Mouse (Mus musculus) CH12.LX (cell line): ENCODE measurements around the gene Tspyl3. TPM values are rescaled to one million over a fixed set of nuclear protein-coding genes. Genes with fewer than 3 reads are reported as not detected.

Experiments used
- DNase-seq: peaks from one replicate; pipeline ENCODE4 v3.0.0-alpha.2; 2013; ENCODE audit errors: extremely low read depth
- H3K27ac ChIP-seq: 2 replicates; pipeline ENCODE4 v1.5.1; 2012; ENCODE audit warnings: low read depth, mild to moderate bottlenecking, control low read depth, moderate library complexity; ENCODE audit not compliant: insufficient read depth
- H3K27me3 ChIP-seq: replicated peaks from 2 replicates; pipeline ENCODE3; 2012; ENCODE audit warnings: inconsistent platforms
- H3K36me3 ChIP-seq, 2 experiments: replicated peaks in 1 of 2; 2 replicates each; pipeline versions ENCODE3 to v1.6.1; 2012; ENCODE audit warnings: inconsistent platforms in 1 of 2, low read length in 1 of 2, mild to moderate bottlenecking in 1 of 2, mixed read lengths in 1 of 2, moderate library complexity in 1 of 2; ENCODE audit not compliant: control insufficient read depth in 1 of 2, insufficient read depth in 1 of 2
- H3K4me1 ChIP-seq, 2 experiments: 2 replicates each; pipeline ENCODE4 v1.6.1; 2012; ENCODE audit warnings: inconsistent platforms in 1 of 2, moderate library complexity in 1 of 2; ENCODE audit not compliant: insufficient read depth in 2 of 2, control insufficient read depth in 1 of 2
- H3K4me2 ChIP-seq: 2 replicates; pipeline ENCODE4 v1.6.1; 2012; ENCODE audit warnings: low read depth, mild to moderate bottlenecking, control low read depth; ENCODE audit not compliant: poor library complexity, insufficient read depth, severe bottlenecking
- H3K4me3 ChIP-seq, 3 experiments: fragments of 150-350 bp in 1 of 3; sonication (generic) in 1 of 3; replicated peaks in 1 of 3; 2 replicates each; pipeline versions ENCODE3 to v1.5.1; 2011 to 2012; ENCODE audit warnings: low read depth in 2 of 3, low read length in 2 of 3, mild to moderate bottlenecking in 2 of 3, moderate library complexity in 2 of 3, control low read depth in 1 of 3, improper control_type of control experiment in 1 of 3, inconsistent platforms in 1 of 3, mixed read lengths in 1 of 3; ENCODE audit not compliant: poor library complexity in 1 of 3
- H3K79me2 ChIP-seq: replicated peaks from 2 replicates; pipeline ENCODE4 v1.6.1; 2012; ENCODE audit warnings: mild to moderate bottlenecking, moderate library complexity; ENCODE audit not compliant: control insufficient read depth, poor library complexity, insufficient read depth, severe bottlenecking; ENCODE audit errors: extremely low read depth
- H3K9ac ChIP-seq: 2 replicates; pipeline ENCODE4 v1.6.1; 2012; ENCODE audit warnings: low read depth, mild to moderate bottlenecking, control low read depth, moderate library complexity; ENCODE audit not compliant: insufficient read depth
- H3K9me3 ChIP-seq: replicated peaks from 2 replicates; pipeline ENCODE3; 2012; ENCODE audit warnings: low read length, inconsistent platforms, mixed read lengths
- BHLHE40 ChIP-seq: IDR thresholded peaks from 2 replicates; pipeline ENCODE4 v1.6.1; 2011; ENCODE audit warnings: mild to moderate bottlenecking, low read depth, low read length, improper control_type of control experiment
- CHD1 ChIP-seq: IDR thresholded peaks from 2 replicates; pipeline ENCODE4 v1.6.1; 2012; ENCODE audit warnings: low read depth, low read length, improper control_type of control experiment, inconsistent platforms
- CHD2 ChIP-seq: IDR thresholded peaks from 2 replicates; pipeline ENCODE4 v1.6.1; 2011; ENCODE audit warnings: low read length, improper control_type of control experiment
- ELF1 ChIP-seq: IDR thresholded peaks from 2 replicates; pipeline ENCODE4 v1.6.1; 2014; ENCODE audit warnings: low read depth, mild to moderate bottlenecking, inconsistent platforms, low read length, improper control_type of control experiment
- EP300 ChIP-seq: IDR thresholded peaks from 2 replicates; pipeline ENCODE4 v1.6.1; 2011; ENCODE audit warnings: low read length, improper control_type of control experiment
- ETS1 ChIP-seq: conservative IDR thresholded peaks from 2 replicates; pipeline ENCODE4 v1.6.1; 2012; ENCODE audit warnings: low read depth, mild to moderate bottlenecking, inconsistent platforms, low read length, improper control_type of control experiment, moderate library complexity
- GABPA ChIP-seq: IDR thresholded peaks from 2 replicates; pipeline ENCODE4 v1.6.1; 2012; ENCODE audit warnings: low read depth, low read length, improper control_type of control experiment, inconsistent platforms; ENCODE audit not compliant: insufficient replicate concordance
- HCFC1 ChIP-seq: IDR thresholded peaks from 2 replicates; pipeline ENCODE4 v1.6.1; 2012; ENCODE audit warnings: low read depth, mild to moderate bottlenecking, inconsistent platforms, low read length, improper control_type of control experiment
- IRF4 ChIP-seq: IDR thresholded peaks from 2 replicates; pipeline ENCODE4 v1.6.1; 2014; ENCODE audit warnings: low read depth, mild to moderate bottlenecking, inconsistent platforms, low read length, improper control_type of control experiment
- JUN ChIP-seq: IDR thresholded peaks from 2 replicates; pipeline ENCODE4 v1.6.1; 2011; ENCODE audit warnings: low read depth, mild to moderate bottlenecking, low read length, improper control_type of control experiment, moderate library complexity; ENCODE audit not compliant: insufficient read depth
- JUND ChIP-seq: conservative IDR thresholded peaks from 2 replicates; pipeline ENCODE4 v1.6.1; 2011; ENCODE audit warnings: low read depth, low read length, improper control_type of control experiment
- MAFK ChIP-seq: IDR thresholded peaks from 2 replicates; pipeline ENCODE4 v1.6.1; 2011; ENCODE audit warnings: low read length, improper control_type of control experiment; ENCODE audit not compliant: insufficient replicate concordance
- MAX ChIP-seq: IDR thresholded peaks from 2 replicates; pipeline ENCODE4 v1.6.1; 2011; ENCODE audit warnings: low read length, improper control_type of control experiment
- MAZ ChIP-seq: IDR thresholded peaks from 2 replicates; pipeline ENCODE4 v1.6.1; 2012; ENCODE audit warnings: low read depth, mild to moderate bottlenecking, inconsistent platforms, low read length, improper control_type of control experiment, moderate library complexity
- MEF2A ChIP-seq: IDR thresholded peaks from 2 replicates; pipeline ENCODE4 v1.6.1; 2014; ENCODE audit warnings: low read depth, mild to moderate bottlenecking, inconsistent platforms, low read length, improper control_type of control experiment, borderline replicate concordance
- MXI1 ChIP-seq: IDR thresholded peaks from 2 replicates; pipeline ENCODE4 v1.6.1; 2011; ENCODE audit warnings: mild to moderate bottlenecking, low read depth, low read length, improper control_type of control experiment
- MYC ChIP-seq: IDR thresholded peaks from 2 replicates; pipeline ENCODE4 v1.6.1; 2011; ENCODE audit warnings: low read depth, mild to moderate bottlenecking, improper control_type of control experiment, low read length
- NRF1 ChIP-seq: IDR thresholded peaks from 2 replicates; pipeline ENCODE4 v1.6.1; 2014; ENCODE audit warnings: low read depth, mild to moderate bottlenecking, inconsistent platforms, low read length, improper control_type of control experiment, moderate library complexity
- POLR2AphosphoS2 ChIP-seq: IDR thresholded peaks from 2 replicates; pipeline ENCODE4 v1.6.1; 2011; ENCODE audit warnings: low read depth, low read length, improper control_type of control experiment
- RAD21 ChIP-seq: IDR thresholded peaks from 2 replicates; pipeline ENCODE4 v1.6.1; 2011; ENCODE audit warnings: low read depth, mild to moderate bottlenecking, low read length, improper control_type of control experiment, moderate library complexity
- RCOR1 ChIP-seq: conservative IDR thresholded peaks from 2 replicates; pipeline ENCODE4 v1.6.1; 2012; ENCODE audit warnings: low read depth, mild to moderate bottlenecking, inconsistent platforms, low read length, improper control_type of control experiment
- SIN3A ChIP-seq: IDR thresholded peaks from 2 replicates; pipeline ENCODE4 v1.6.1; 2012; ENCODE audit warnings: low read length, improper control_type of control experiment, inconsistent platforms
- SMC3 ChIP-seq: IDR thresholded peaks from 2 replicates; pipeline ENCODE4 v1.6.1; 2011; ENCODE audit warnings: low read depth, low read length, improper control_type of control experiment
- TBP ChIP-seq: conservative IDR thresholded peaks from 2 replicates; pipeline ENCODE4 v1.6.1; 2011; ENCODE audit warnings: low read depth, low read length, improper control_type of control experiment
- TCF12 ChIP-seq: IDR thresholded peaks from 2 replicates; pipeline ENCODE4 v1.6.1; 2014; ENCODE audit warnings: low read depth, mild to moderate bottlenecking, inconsistent platforms, low read length, improper control_type of control experiment
- UBTF ChIP-seq: IDR thresholded peaks from 2 replicates; pipeline ENCODE4 v1.6.1; 2012; ENCODE audit warnings: low read depth, mild to moderate bottlenecking, inconsistent platforms, low read length, improper control_type of control experiment, moderate library complexity
- USF1 ChIP-seq: IDR thresholded peaks from 2 replicates; pipeline ENCODE4 v1.6.1; 2014; ENCODE audit warnings: low read depth, mild to moderate bottlenecking, inconsistent platforms, low read length, improper control_type of control experiment
- USF2 ChIP-seq: conservative IDR thresholded peaks from 2 replicates; pipeline ENCODE4 v1.6.1; 2011; ENCODE audit warnings: low read depth, low read length, improper control_type of control experiment
- ZC3H11A ChIP-seq: IDR thresholded peaks from 2 replicates; pipeline ENCODE4 v1.6.1; 2012; ENCODE audit warnings: low read depth, mild to moderate bottlenecking, inconsistent platforms, low read length, improper control_type of control experiment
- ZKSCAN1 ChIP-seq: IDR thresholded peaks from 2 replicates; pipeline ENCODE4 v1.6.1; 2012; ENCODE audit warnings: low read depth, inconsistent platforms, low read length, improper control_type of control experiment, borderline replicate concordance
- ZMIZ1 ChIP-seq: IDR thresholded peaks from 2 replicates; pipeline ENCODE4 v1.6.1; 2012; ENCODE audit warnings: low read depth, mild to moderate bottlenecking, inconsistent platforms, low read length, improper control_type of control experiment
- ZNF384 ChIP-seq: IDR thresholded peaks from 2 replicates; pipeline ENCODE4 v1.6.1; 2012; ENCODE audit warnings: low read depth, low read length, improper control_type of control experiment, inconsistent platforms
- dilution Hi-C: fragments of 300-500 bp; cut with MboI; formaldehyde crosslinking; loops from 2 replicates; pipeline ENCODE4 v1.14.3; 2020; ENCODE audit warnings: low sequenced_read_pairs; ENCODE audit not compliant: extremely low pct_unique_long_range_greater_than_20kb, extremely low pct_ligation_motif_present
- in situ Hi-C: fragments of 300-500 bp; cut with MboI; formaldehyde crosslinking; loops from 3 replicates; pipeline ENCODE4 v1.14.3; 2019; ENCODE audit warnings: low sequenced_read_pairs, low pct_ligation_motif_present, low pct_unique_long_range_greater_than_20kb, mixed read lengths
- polyA plus RNA-seq: library from polyadenylated mRNA; unstranded; fragments of >175 nt; gene quantifications from 2 replicates; pipeline ENCODE4 v1.2.1, GENCODE M21; 2012; ENCODE audit warnings: low read depth; ENCODE audit not compliant: insufficient read length
- total RNA-seq, 2 experiments: library from RNA; depleted of rRNA; stranded (reverse); fragments of 300-350 nt in 1 of 2; fragments of >200 nt in 1 of 2; gene quantifications; 2 replicates each; pipeline ENCODE4 v1.2.3; 2012 to 2014

Tspyl3 gene
- total and polyA plus RNA-seq, 3 experiments: 9.6 to 16.5 (median 12.1) TPM

GRCm38 (mm10) chr2:153259864-153260674, 34.8 kb upstream of the Tspyl3 start:
- dilution Hi-C loops: no loop called here
- H3K79me2 ChIP-seq: no peaks in the 10 kb centered on the region
- H3K27ac ChIP-seq: peak overlapping the region; percentile 76
- peaks cover 31 to 51% of the 10 kb centered on the region in 2 experiments for H3K36me3 ChIP-seq
- no peaks in the 10 kb centered on the region for H3K27me3 ChIP-seq
- peaks cover 12% of the 10 kb centered on the region for H3K9me3 ChIP-seq
- in situ Hi-C loops: no loop called here
- no peak overlapping the region for H3K4me3 ChIP-seq
- H3K9ac ChIP-seq: no peak overlapping the region
- H3K4me1 ChIP-seq: peaks cover 28 to 63% of the 10 kb centered on the region in 2 experiments
- TF ChIP-seq POLR2AphosphoS2: no peak
- TF ChIP-seq JUND: peak; percentile 52; the same call in 1 of the 2 replicates
- peak; percentile 9; the same call in 1 of the 2 replicates for TF ChIP-seq SMC3
- TF ChIP-seq RAD21: no peak; the same call in 1 of the 2 replicates
- TF ChIP-seq ELF1: no peak
- peak; percentile 85 for TF ChIP-seq EP300
- peak; percentile 93 for TF ChIP-seq BHLHE40
- no peak for TF ChIP-seq UBTF
- TF ChIP-seq MYC: peak; percentile 75; the same call in 1 of the 2 replicates
- no peak for TF ChIP-seq USF2
- no peak; the same call in 1 of the 2 replicates for TF ChIP-seq ZNF384
- no peak for TF ChIP-seq JUN
- TF ChIP-seq NRF1: no peak
- TF ChIP-seq RCOR1: no peak
- TF ChIP-seq TCF12: peak; percentile 82
- TF ChIP-seq HCFC1: no peak
- TF ChIP-seq MAFK: no peak
- TF ChIP-seq CHD2: peak; percentile 76
- TF ChIP-seq ZMIZ1: no peak
- no peak for TF ChIP-seq GABPA
- peak; percentile 49; the same call in 1 of the 2 replicates for TF ChIP-seq MXI1
- no peak for TF ChIP-seq ZC3H11A
- TF ChIP-seq CHD1: no peak; the same call in 1 of the 2 replicates
- peak; percentile 72; the same call in 1 of the 2 replicates for TF ChIP-seq SIN3A
- TF ChIP-seq MAZ: 0 out of 2 replicates have a peak, but pooled peaks have one; percentile 32
- no peak for TF ChIP-seq USF1
- TF ChIP-seq ZKSCAN1: no peak
- TF ChIP-seq TBP: no peak
- peak; percentile 52; the same call in 1 of the 2 replicates for TF ChIP-seq MAX
- TF ChIP-seq IRF4: peak; percentile 68
- TF ChIP-seq MEF2A: peak; percentile 89
- peak; percentile 89 for TF ChIP-seq ETS1
- H3K4me2 ChIP-seq: peak overlapping the region; percentile 30; the same call in 1 of the 2 replicates
- no peak for DNase-seq
